ENCODE assay signal across 18 mouse cellular contexts in genomic region chr2:170306637-170307320, GRCm38 (mm10).
A peak's percentile ranks its signal among the peaks of the same experiment; 100 is the strongest.
DNase-seq lines count a peak whose midpoint lies in the region; ATAC-seq lines count a peak whose summit lies in the region.
"Had no signal": no experiment of that assay in that cellular context is flagged by ENCODE, and none has a peak within 500 bp of the region (broad histone marks: within the 10 kb centered on the region; RNA-seq: fewer than 3 reads in every experiment).

No protein-coding gene starts in this region.

- no peak overlapping the region for H3K9ac ChIP-seq in heart, embryonic 16.5 days (ENCODE audit: low read length)
- no peak overlapping the region for H3K9ac ChIP-seq in midbrain, embryonic 11.5 days (ENCODE audit: low read length)
- no peak overlapping the region for H3K9ac ChIP-seq in midbrain, embryonic 15.5 days
- H3K9ac ChIP-seq: midbrain, embryonic 12.5 days had no signal

- H3K36me3 ChIP-seq in heart, embryonic 16.5 days (ENCODE audit: control insufficient read depth, insufficient read depth): no peaks in the 10 kb centered on the region
- H3K36me3 ChIP-seq in midbrain, embryonic 11.5 days (ENCODE audit: control insufficient read depth, insufficient read depth, low read length): no peaks in the 10 kb centered on the region
- H3K36me3 ChIP-seq in midbrain, embryonic 15.5 days (replicated peaks): no peaks in the 10 kb centered on the region
- no peaks in the 10 kb centered on the region for H3K36me3 ChIP-seq in embryonic facial prominence, embryonic 10.5 days (replicated peaks)
- H3K36me3 ChIP-seq: G1E; midbrain, embryonic 12.5 days had no signal

- H3K4me3 ChIP-seq in heart, embryonic 16.5 days (ENCODE audit: low read length): no peak overlapping the region
- no peak overlapping the region for H3K4me3 ChIP-seq in midbrain, embryonic 11.5 days (ENCODE audit: low read depth, low read length)
- H3K4me3 ChIP-seq in midbrain, embryonic 15.5 days: no peak overlapping the region
- H3K4me3 ChIP-seq in embryonic facial prominence, embryonic 10.5 days: no peak overlapping the region
- H3K4me3 ChIP-seq: erythroblast, embryonic 14.5 days; midbrain, embryonic 12.5 days had no signal

- no peak overlapping the region for H3K4me2 ChIP-seq in heart, embryonic 16.5 days (ENCODE audit: low read depth, low read length)
- no peak overlapping the region for H3K4me2 ChIP-seq in midbrain, embryonic 11.5 days
- no peak overlapping the region for H3K4me2 ChIP-seq in midbrain, embryonic 15.5 days
- H3K4me2 ChIP-seq: midbrain, embryonic 12.5 days had no signal

- H3K27me3 ChIP-seq in heart, embryonic 16.5 days (ENCODE audit: control insufficient read depth, insufficient read depth, low read length): no peaks in the 10 kb centered on the region
- no peaks in the 10 kb centered on the region for H3K27me3 ChIP-seq in midbrain, embryonic 11.5 days (ENCODE audit: control insufficient read depth, insufficient read depth, low read length)
- no peaks in the 10 kb centered on the region for H3K27me3 ChIP-seq in midbrain, embryonic 15.5 days (replicated peaks)
- no peaks in the 10 kb centered on the region for H3K27me3 ChIP-seq in embryonic facial prominence, embryonic 10.5 days (replicated peaks; ENCODE audit: low read depth, poor library complexity, severe bottlenecking)
- H3K27me3 ChIP-seq: midbrain, embryonic 12.5 days had no signal

- DNase-seq in heart, adult 11 months: no peak
- DNase-seq in midbrain, embryonic 11.5 days (ENCODE audit: low spot score, missing footprints): peak; percentile 66
- no peak for DNase-seq in embryonic facial prominence, embryonic 10.5 days (ENCODE audit: low spot score)
- DNase-seq in layer of hippocampus, postnatal 36 days: no peak
- DNase-seq in yolk sac, embryonic 10.5 days (ENCODE audit: low spot score): no peak
- DNase-seq: adrenal gland, adult 2 months; cerebellum, adult 2 months; heart, postnatal 14 days; kidney, adult 11 months; kidney, postnatal 10 days; right cerebral cortex, adult 18-20 months had no signal

- peak overlapping the region; percentile 48; the same call in 1 of the 2 replicates for H3K27ac ChIP-seq in heart, embryonic 16.5 days (ENCODE audit: low read length)
- H3K27ac ChIP-seq in midbrain, embryonic 11.5 days (ENCODE audit: low read depth, low read length): no peak overlapping the region
- H3K27ac ChIP-seq in midbrain, embryonic 15.5 days: no peak overlapping the region; the same call in 1 of the 2 replicates
- H3K27ac ChIP-seq in embryonic facial prominence, embryonic 10.5 days (replicated peaks): peak overlapping the region; percentile 44; the same call in 1 of the 2 replicates

- 0 out of 2 replicates have a peak, but pooled peaks cover 3% of the 10 kb centered on the region for H3K9me3 ChIP-seq in heart, embryonic 16.5 days (replicated peaks; ENCODE audit: control insufficient read depth, low read length)
- no peaks in the 10 kb centered on the region for H3K9me3 ChIP-seq in midbrain, embryonic 11.5 days (ENCODE audit: control insufficient read depth, low read length)
- H3K9me3 ChIP-seq in midbrain, embryonic 15.5 days: no peaks in the 10 kb centered on the region
- H3K9me3 ChIP-seq in embryonic facial prominence, embryonic 10.5 days: no peaks in the 10 kb centered on the region; the same call in 1 of the 2 replicates
- H3K9me3 ChIP-seq: midbrain, embryonic 12.5 days had no signal

- ATAC-seq in heart, embryonic 16.5 days (replicated peaks; ENCODE audit: extremely low read depth, insufficient read depth, low FRiP score): no peak
- ATAC-seq in midbrain, embryonic 11.5 days (ENCODE audit: low FRiP score): no peak
- ATAC-seq in midbrain, embryonic 15.5 days (replicated peaks): no peak
- ATAC-seq in megakaryocyte progenitor cell, adult 5-6 weeks (replicated peaks; ENCODE audit: poor library complexity): peak; percentile 33
- ATAC-seq: lung, postnatal 0 days had no signal

- 67% methylated on average over 9 of the region's 9 CpGs for WGBS in heart, embryonic 16.5 days
- 80% methylated on average over 9 of the region's 9 CpGs for WGBS in midbrain, embryonic 11.5 days
- 88% methylated on average over 9 of the region's 9 CpGs for WGBS in midbrain, embryonic 15.5 days
- 87% methylated on average over 9 of the region's 9 CpGs for WGBS in embryonic facial prominence, embryonic 10.5 days

- H3K4me1 ChIP-seq in heart, embryonic 16.5 days (ENCODE audit: control insufficient read depth, insufficient read depth, low read length): peaks cover 11% of the 10 kb centered on the region
- no peaks in the 10 kb centered on the region for H3K4me1 ChIP-seq in midbrain, embryonic 11.5 days (ENCODE audit: control insufficient read depth, insufficient read depth, low read length)
- H3K4me1 ChIP-seq in midbrain, embryonic 15.5 days: peaks cover 7% of the 10 kb centered on the region
- peaks cover 27% of the 10 kb centered on the region for H3K4me1 ChIP-seq in embryonic facial prominence, embryonic 10.5 days

Comparison
In these comparisons a context has a peak if more than half of its experiments do, and no peak if none do; other contexts are left out.
1. H3K27ac ChIP-seq: peak in heart, embryonic 16.5 days (single experiment) and embryonic facial prominence, embryonic 10.5 days (single experiment); none in midbrain, embryonic 11.5 days (single experiment) and midbrain, embryonic 15.5 days (single experiment).